Mouse (Mus musculus) retina, postnatal 7 days (tissue): ENCODE measurements around the gene Gm43720.

ENCODE experiments used
- DNase-seq: peaks from one replicate; pipeline ENCODE4 v3.0.0-alpha.2; 2012; ENCODE audit warnings: low read depth, low spot score

Gm43720 gene

GRCm38 (mm10) chr5:138262582-138263240 lies 17.0 kb downstream of the Gm43720 start:
- no peak for DNase-seq

DNA sequence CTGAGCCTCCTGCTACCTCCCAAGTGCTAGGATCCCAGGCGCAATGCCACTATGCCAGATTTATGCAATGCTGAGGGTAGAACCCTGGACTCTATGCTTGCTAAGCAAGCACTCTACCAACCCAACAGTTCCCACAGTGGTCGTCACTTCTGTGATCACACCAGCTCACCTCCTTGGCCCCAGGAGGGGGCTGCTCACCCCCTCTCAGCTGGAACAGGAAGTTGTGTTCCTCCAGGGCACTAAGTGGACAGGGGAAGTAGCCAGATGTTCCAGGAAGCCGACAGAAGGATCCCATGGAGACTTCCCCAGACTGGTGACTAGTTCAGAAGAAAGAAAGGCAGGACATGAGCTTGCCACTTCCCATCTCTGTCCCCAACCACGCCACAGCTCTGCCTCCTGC lies 17.8 kb downstream of the Gm43720 start:
- DNase-seq = no peak

- DNase-seq = no peak
Observed at GRCm38 (mm10) chr5:138260834-138261233, 18.9 kb downstream of the Gm43720 start.

DNA sequence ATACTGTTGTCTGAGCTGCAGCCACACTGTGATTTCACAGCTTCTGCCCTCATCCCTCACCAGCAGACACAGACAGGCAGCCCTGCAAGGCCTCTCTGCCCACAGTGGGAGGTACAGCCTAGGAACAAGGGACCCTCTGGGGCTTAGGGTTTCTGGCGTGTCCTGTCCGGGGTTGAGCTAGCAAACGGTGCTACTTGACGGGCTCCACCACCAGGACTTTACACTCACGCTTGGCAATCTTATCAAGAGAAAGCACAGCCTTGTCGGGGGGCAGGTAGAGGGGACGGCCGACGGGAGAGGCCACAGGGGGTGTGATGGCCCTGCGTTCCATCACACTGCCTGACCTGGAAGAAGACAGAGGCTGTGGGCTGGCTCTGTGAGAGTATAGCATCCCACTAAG lies 19.7 kb downstream of the Gm43720 start:
- DNase-seq = no peak

- DNase-seq = no peak
Observed at GRCm38 (mm10) chr5:138258993-138259392, 20.8 kb downstream of the Gm43720 start.

- no peak for DNase-seq
Observed at GRCm38 (mm10) chr5:138258542-138258941, 21.2 kb downstream of the Gm43720 start.

DNA sequence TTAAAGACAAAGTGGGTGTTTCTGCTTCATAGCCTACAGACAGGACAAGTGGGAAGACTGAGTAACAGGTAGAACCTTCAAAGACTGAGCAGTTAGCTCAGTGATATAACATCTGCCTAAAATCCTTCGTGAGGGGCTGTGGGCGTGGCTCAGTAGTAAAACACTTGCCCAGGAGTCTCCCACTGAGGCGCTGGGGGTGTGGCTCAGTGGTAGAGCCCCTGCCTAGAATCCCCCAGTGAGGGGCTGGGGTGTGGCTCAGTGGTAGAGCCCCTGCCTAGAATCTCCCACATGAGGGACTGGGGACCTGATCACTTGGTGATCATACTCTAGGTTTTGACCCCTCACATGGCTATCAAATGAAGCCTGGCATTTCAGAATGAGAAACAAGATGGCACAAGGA lies 21.7 kb downstream of the Gm43720 start:
- DNase-seq = no peak

- DNase-seq = no peak
Observed at GRCm38 (mm10) chr5:138257585-138257978, 22.2 kb downstream of the Gm43720 start.

- no peak for DNase-seq
Observed at GRCm38 (mm10) chr5:138256966-138257584, 22.7 kb downstream of the Gm43720 start.

DNA sequence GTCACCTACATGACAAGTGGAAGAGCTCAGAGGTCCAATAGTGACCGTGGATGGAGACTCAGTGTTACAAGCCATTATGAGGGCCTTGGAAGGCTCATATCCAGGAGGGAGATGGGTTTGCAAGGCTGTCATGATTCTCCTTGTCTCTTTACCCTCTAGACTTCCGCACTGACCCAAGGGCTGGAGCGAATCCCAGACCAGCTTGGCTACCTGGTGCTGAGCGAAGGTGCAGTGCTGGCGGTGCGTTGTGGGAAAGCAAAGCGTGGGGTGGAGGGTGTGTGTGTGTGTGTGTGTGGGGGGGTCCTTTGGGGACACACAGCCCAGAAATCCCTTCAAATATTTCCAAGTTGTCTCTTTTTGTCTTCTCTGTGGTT lies 23.7 kb downstream of the Gm43720 start:
- DNase-seq = no peak

DNA sequence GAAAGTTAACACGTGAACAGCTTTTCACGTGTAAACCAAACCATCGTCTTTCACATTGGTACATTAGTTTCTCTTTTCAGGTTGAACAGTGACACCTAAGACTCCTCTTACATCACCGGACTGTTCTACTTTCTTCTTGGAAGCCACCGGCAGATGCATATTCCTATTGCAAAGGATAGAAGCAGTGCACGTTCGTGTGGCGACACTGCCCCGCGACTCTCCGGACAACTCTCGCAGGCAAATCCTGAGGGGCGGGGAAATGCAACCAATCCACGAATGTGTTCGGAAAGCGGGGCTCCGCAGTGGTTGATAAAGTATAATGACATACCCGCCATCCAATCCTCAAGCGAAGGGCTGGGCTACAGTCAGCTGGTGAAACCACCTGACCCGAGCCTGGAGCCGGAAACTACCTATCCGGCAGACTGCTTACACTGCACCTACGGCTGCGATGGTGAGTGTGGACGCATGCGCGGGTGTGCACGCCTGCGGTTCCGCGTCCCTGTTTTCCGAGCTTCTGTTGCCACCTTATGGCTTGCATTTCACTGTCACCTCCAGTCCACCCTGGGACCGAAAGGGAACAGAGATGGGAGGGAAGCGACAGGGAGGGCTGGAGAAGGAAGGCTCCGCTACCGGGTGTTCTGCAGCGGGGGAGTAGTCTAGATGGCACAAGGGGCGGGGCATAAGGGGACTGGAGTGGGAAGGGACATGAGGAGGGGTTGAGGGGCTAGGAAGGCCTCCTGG lies 24.2 kb downstream of the Gm43720 start, which contains the start of gene Lamtor4:
Gene Lamtor4, plus strand, starts transcription at position 130 of the 741 bp plus-strand sequence.
- DNase-seq = peak; percentile 91

- DNase-seq = no peak
Observed at GRCm38 (mm10) chr5:138253061-138253460, 26.7 kb downstream of the Gm43720 start.

DNA sequence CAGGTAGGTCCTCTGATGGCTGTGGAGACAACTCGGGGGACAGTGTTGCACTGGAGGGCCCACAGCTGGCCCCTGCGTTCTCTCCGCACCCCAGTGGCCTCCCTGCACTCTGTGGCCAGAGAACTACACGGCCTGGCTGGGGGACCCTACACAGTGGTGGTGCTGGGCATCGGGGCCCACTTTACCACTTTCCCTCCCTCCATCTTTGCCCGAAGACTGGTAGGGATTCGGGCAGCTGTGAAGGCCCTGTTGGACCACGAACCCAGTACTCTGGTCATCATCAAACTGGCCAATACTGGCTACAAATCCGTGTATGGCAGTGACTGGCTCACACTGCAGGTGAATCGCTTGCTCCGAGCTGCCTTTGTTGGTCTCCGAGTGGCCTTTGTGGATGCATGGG lies 28.6 kb downstream of the Gm43720 start:
- DNase-seq = no peak

GRCm38 (mm10) chr5:138241511-138241910 lies 38.2 kb downstream of the Gm43720 start:
- DNase-seq = no peak

DNA sequence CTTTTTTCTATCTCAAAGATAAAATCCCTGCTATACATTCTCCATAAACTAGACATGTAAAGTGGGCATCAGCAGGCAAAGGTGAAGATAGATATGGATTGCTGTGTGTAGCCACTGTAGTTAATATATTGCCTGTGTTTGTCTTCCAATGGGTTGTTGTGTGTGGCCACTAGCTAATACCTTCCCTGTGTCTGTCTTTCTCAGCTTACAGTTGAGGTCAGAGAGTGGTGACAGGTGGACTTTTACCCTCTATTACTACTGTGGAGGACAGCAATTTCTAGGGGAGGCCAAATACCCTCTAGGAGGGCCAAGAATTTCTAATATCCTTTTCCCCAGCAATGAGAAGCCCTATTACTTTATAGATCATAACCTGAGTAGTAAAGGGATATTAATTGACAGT lies 45.5 kb downstream of the Gm43720 start:
- no peak for DNase-seq

DNA sequence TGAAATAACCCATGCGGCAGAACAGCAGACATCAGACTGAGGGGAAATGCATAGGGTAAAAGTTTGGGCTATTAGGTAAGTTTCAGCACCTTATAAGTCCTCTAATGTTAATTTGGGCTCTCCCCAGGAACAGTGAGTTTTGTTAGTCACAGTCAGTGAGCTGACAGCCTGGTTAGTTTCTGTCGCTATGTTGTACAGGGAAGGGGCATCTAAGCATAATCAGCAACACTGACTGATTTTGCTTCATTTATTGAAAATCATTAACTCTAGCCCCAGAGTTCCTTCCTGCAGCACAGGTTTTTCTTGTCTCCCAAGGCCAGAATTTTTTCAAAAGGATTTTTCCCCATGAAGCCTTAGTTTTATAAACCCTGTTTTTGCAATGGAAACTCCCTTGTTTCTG lies 46.0 kb downstream of the Gm43720 start:
- DNase-seq = no peak

GRCm38 (mm10) chr5:138229511-138229910 lies 50.2 kb downstream of the Gm43720 start:
- no peak for DNase-seq

GRCm38 (mm10) chr5:138228026-138228425 lies 51.7 kb downstream of the Gm43720 start:
- no peak for DNase-seq

DNA sequence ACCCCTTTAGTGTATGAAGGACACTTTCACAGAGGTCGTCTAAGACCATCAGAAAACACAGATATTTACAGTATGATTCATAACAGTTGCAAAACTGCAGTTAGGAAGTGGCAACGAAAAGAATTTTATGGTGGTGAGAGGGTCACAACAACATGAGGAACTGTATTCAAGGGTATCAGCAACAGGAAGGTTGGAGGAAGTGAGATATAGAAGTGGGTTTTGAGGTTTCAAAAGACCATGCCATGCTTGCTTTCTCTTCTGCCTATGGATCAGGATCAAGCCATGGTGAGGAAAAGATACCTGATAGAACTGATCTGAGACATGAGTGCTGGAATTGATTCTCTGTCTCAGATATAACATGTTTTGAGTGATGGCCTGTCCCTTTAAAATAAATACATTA lies 52.4 kb downstream of the Gm43720 start:
- DNase-seq = no peak

DNA sequence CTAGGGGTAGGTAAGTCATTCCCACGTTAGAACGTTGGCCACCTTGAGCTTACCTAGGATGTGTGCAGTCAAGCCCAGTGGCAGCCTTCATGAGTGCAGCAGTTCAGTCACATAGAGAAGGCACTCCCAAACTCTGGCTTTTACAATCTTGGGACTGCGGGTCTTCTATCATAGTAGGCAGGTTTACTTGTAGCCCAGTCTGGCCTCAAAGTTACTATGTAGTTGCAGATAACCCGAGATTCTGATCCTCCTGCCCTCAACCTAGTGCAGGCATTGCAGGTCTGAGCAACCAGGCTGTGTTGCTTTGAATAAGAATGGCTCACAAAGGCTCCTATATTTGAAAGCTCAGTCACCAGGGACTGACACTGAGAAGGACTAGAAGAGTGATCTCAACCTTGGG lies 53.3 kb downstream of the Gm43720 start:
- no peak for DNase-seq

DNA sequence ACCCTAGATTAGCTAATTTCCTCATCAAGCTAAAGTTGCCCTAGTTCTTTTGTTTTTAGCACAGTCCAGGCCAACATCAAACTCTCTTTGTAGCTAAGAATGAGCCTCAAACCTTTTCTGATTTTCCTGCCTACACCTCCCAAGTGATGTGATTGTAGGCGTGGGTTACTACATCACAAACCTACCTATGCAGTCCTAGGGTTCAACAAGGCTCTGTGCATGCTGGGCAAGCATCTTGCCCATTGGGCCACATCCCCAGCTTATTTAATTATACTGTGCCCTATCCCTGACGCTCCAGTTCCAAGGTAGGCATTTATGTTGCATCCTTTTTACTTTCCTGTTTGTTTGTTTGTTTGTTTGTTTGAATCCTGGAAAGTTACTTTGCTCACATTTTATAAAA lies 54.1 kb downstream of the Gm43720 start, which contains the start of gene Nxpe5:
Gene Nxpe5, plus strand, starts transcription at position 199 of the 400 bp plus-strand sequence.
- DNase-seq = no peak

DNA sequence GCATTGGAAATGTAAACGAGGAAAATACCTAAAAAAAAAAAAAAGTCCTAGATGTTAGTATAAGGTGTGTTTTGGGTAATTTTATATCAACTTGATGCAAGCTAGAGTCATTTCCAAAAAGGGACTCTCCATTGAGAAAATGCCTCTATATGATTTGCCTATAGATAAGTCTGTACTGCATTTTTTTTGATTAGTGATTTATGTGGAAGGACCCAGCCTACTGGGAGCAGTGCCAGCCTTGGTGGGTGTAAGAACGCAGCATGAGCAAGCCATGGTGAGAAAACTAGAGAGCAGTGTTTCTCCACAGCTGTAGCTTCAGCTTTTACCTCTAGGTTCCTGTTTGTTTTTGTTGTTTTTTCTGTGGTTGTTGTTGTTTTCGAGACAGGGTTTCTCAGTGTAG lies 56.5 kb downstream of the Gm43720 start:
- DNase-seq = no peak

- peak; percentile 61 for DNase-seq
Observed at GRCm38 (mm10) chr5:138222111-138222510, 57.6 kb downstream of the Gm43720 start.
